Mouse (Mus musculus): ENCODE data around the gene Mmp11.

DNA sequence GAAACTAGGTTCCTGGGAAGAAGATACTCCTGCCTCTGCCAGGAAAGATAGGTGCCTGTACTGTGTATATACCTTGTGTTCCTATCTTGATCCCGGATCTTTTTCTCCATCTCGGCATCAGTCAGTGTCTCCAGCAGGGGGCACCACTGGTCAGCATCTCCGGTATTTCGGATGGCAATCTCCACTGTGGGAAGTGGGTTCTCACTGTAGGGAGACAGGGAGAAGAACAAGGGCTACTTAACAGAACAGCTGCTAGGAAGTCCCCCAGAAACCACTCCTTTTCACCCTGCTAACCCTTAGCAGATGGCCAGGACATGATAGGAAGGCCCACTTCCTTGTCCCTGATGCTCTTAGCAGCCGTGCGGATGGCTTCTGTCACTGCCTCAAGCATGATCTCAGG, 38.9 kb downstream of the Mmp11 start:
- no peak for TF ChIP-seq POLR2A (IDR thresholded peaks at IDR 0.05; ENCODE audit: control insufficient read depth, extremely low read depth, insufficient read depth, low read length, poor library complexity)
- TF ChIP-seq CTCF (IDR thresholded peaks at IDR 0.05; ENCODE audit: borderline replicate concordance, control insufficient read depth, extremely low read depth, insufficient read depth, low read length, poor library complexity), result peak; percentile 54; the same call in 1 of the 2 replicates
